Mouse (Mus musculus) urinary bladder, postnatal 4 days (tissue): ENCODE measurements around the gene Tha1.

Experiments used
- DNase-seq, 2 experiments: peaks; one replicate each; pipeline ENCODE4 v3.0.0; 2021 to 2022; ENCODE audit warnings: low spot score in 2 of 2

The Tha1 gene

GRCm38 (mm10) chr11:117872861-117873608 is at the start of gene Tha1:
TSS of gene Tha1 (minus strand) at chr11:117873481.
- DNase-seq = peak; percentile 76 to 79

DNA sequence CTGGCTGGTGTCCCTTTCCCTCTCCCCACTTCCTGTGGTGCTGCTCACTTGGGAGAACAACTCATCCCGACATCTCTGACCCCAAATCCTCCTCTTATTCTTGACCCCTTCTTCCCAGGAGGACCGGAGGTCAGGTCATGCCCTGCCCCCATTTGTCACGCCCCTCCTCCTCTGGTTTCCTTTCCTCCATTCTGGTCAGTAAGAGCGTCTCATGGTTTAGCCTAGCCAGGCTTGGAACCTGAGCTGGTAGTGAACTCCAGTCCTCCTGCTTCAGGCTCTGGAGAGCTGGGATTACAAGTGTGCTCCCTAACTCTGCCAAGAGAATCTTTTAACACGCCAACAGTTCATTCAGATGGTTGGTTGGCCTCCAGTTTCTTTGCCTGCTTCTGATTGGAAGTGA is 45.9 kb upstream of the Tha1 start:
- no peak for DNase-seq

DNA sequence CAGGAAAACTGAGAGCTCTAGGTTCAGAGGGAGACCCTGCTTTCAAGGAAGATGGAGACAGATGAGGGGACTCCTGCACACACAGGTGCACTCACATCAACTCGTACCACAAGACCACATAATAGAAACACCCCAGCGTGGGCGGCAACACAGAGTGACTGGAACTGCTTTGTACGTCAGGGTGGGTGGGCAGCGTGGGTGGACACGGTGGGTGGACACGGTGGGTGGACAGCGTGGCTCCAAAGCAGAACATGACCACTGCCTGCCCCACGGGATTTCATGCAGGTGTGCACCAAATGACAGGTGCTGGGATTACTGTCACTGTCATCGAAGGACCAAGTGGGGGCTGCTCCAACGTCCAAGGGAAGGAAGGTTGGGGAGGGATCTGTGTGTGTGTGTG is 45.3 kb upstream of the Tha1 start:
- no peak for DNase-seq

DNA sequence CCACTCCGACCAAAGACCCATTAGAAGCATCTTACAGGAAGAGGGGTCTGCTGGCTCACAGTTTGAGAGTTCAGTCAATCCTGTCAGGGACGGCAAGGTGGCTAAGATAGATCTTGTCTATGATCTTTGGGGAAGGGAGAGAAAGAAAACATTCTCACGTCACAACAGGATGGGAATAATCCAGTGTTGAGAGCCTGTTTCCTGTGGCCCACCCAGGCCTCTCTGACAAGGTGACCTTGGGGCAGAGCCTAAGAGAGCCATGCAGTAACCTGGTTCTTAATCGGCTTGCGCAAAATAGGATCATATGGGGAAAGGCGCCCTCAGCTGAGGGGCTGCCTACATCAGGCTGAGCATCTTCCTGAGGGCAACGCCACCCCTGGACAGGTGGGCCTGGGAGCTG is 42.6 kb upstream of the Tha1 start:
- DNase-seq = no peak

DNA sequence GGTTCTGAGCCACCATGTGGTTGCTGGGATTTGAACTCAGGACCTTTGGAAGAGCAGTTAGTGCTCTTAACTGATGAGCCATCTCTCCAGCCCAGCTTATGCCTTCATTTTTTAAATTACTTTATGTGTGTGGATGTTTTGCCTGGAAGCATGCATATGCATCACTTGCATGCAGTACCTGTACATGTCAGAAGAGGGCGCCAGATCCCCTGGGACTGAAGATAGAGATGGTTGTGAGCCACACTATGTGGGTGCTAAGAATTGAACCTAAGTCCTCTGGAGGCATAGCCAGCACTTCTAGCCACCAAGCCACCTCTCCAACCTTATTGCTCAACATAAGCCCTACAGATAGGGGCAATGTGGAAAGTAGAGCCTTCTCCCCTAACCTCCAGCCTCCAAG is 42.1 kb upstream of the Tha1 start:
- DNase-seq = no peak

DNA sequence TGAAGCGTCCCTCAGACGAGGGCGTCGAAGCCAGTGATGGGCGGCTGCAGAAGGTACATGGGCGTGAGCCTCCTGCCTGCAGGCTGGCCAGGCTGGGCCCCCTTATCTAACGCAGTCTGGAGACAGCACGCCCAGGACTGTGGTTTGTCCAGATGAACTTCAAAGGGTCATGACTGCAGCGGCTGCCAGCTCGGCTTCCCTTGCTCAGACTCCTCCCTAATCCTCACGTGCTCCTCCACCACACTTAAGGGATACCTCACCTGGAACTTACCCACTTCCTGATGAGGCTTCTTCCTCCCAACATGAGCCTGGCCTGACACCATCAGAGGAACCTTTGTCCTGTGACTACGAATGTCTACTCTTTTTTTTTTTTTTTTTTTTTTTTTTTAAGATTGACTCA is 41.2 kb upstream of the Tha1 start:
- DNase-seq = no peak

DNA sequence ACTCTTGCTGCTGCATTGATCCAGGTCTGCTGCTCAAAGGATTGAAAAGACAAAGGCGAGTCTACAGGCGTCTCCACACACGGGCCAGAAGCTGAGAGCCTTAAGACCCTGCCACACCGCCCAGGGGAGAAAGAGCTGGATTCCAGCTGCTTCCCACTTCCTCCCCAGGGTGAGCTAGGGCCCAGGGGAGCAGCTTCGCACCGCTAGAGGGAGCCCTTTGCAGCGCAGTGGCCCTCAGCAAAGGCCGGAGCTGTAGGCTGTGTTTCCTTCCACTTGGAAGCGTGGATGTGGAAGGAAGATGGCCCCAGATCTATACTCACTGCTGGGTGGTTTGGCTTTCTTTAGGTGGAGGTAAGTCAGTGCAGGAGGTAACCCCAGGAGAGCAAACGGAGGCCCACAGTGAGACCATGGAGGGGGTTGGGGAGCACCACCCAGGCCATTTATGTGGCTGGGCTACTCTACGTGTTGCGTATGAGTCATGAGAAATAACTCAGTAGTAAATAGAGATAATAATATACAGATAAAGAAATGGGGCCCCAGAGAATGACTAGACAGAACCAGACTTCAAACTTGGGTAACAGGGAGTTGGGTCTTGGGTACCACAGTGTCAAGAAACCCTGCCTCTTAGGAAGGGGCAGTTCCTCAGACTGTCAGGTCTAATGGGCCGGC is 39.5 kb upstream of the Tha1 start:
- peak; percentile 75 to 83 for DNase-seq

- no peak for DNase-seq
These were observed 36.1 kb upstream of the Tha1 start for GRCm38 (mm10) chr11:117909337-117909736.

DNA sequence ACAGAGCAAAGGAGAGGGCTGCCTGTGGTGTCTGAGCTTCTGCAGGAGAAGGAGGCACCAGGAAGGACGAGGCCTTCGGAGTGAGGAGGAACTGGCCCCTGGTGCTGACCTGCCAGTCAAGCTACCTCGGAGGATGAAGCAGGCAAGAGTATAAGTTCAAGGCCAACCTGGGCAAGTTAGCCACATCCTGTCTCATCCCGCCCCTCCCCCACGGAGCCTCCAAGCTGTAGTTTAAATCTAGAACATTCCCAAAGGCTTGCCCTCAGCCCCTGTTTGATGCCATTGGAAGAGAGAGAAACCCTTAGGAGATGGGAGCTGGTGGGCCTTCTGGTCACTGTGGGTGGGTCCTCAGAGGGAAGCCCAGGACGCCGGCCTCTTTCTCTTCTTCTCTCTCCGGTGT is 31.2 kb upstream of the Tha1 start:
- DNase-seq = no peak

DNA sequence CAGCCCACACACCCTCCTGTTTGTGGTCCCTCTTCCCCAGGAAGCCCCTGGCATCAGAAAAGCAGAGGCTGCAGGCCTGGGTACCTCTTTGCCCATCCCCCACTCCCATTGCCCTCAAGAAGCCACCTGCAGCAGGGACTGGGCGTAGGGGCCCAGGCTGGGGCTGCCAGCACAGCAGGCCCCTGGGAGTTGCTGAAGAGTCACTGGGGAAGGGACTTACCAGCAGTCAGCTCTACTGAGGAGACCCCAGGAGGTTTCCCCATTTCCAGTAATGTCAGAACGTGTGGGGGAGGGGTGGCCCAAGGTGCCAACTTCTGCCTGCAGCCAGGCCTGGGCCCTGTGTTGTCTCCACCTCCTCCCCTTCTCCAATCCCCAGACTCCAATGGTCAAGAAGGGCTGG is 29.0 kb upstream of the Tha1 start:
- DNase-seq = no peak

- no peak for DNase-seq
These were observed 23.3 kb upstream of the Tha1 start for GRCm38 (mm10) chr11:117896533-117896932.

DNA sequence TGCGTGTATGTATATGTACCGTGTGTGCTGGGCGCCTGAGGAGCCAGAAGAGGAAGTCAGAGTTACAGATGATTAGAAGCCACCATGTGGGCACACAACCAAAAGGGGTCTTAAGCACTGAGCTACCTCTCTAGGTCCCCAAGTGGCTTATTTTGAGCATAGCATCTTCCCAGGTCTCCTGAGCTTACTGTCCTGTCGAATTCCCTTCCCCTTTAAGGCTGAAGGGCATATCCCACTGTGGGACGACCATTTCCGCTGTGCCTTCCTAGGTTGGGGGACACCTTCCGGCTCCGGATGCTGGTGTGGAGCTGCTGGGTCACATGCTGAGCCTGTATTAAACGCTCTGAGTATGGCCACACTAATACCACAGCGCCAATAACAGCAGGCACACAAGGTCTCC is 21.4 kb upstream of the Tha1 start:
- DNase-seq = no peak

DNA sequence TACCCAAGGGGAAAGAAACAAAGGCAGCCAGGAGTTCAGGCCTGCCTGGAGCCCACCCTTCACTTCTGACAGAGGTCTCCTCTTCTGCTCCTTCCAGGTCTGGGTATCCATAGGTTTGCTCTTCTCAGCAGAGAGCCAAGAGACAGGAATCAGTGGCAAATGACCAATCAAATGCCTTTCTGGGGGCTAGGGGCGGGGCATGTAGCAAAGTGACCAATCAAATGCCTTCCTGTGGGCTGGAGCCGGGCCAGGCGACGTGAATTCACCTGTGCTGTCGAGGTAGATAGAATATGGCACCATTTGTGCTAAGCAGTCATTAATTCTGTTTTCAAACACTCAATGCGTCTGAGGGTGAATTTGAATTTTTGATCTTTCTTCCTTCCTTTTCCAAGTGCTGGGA is 18.9 kb upstream of the Tha1 start:
- no peak for DNase-seq

DNA sequence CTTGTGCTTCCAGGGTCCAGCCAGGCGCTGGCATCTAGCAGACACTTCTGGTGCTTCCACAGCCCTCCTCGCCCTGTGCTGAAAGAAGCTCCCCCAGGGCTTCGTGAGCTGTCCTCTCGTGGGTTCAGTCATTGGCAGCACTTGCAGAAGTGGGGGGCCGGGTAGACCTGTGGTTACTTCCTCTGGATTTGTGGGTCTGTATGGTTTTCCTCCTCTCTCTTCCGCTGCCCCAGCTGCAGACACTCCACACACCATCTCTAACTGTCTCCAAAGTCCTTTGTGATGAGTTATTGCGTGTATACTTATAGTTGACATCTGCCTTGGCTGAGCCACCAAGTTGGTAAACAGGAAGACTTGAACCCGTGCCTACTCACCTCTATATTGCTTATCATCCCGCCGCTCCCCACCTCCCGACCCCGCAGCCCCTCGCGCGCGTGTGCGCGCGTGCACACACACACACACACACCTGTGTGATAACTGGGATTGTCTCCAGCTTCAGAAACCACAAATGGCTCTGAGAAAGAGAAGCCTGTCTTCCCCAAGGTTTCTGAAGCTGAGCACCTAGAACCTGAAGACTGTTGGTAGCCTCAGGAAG is 18.4 kb upstream of the Tha1 start:
- DNase-seq = no peak

DNA sequence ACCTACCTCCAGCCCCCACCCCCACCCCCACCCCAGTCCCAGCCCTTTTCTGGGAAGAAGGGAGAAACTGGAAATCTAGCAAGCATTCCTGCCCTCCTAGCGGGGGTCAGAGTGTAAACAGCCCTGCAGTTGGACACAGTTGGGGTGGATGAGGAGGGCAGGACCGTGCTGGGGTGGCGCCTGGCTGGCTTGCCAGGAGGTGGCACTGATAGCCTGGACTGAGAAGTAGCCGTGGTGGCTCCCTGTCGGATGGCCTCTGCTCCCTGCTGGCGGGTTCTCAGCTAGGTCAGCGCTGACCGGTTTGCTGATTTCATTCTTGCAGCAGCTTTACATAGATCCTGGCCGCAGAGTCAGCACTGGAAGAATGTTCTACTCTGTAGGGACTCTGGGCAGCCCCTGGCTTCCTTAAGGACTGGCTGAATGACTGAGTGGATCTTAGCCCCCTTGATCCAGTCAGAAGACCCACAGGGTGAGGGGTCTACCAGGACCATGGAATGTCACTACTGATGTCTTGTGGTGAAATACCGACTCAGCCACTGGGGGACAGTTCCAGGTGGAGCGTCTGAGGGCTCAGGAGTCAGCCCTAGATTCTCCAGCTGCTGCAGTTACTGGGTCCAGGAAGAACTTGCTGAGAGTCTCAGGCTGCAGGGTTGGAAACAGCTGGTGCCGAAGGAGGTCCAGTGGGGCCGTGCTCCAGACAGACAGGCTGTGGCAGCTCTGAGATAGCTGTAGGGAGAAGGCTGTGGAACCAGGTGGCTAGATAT is 17.4 kb upstream of the Tha1 start:
- DNase-seq = no peak

GRCm38 (mm10) chr11:117889887-117890340 is 16.6 kb upstream of the Tha1 start:
- DNase-seq = no peak

- DNase-seq = peak in 1 of 2 experiments; percentile 56
These were observed 15.9 kb upstream of the Tha1 start for GRCm38 (mm10) chr11:117888853-117889822.

DNA sequence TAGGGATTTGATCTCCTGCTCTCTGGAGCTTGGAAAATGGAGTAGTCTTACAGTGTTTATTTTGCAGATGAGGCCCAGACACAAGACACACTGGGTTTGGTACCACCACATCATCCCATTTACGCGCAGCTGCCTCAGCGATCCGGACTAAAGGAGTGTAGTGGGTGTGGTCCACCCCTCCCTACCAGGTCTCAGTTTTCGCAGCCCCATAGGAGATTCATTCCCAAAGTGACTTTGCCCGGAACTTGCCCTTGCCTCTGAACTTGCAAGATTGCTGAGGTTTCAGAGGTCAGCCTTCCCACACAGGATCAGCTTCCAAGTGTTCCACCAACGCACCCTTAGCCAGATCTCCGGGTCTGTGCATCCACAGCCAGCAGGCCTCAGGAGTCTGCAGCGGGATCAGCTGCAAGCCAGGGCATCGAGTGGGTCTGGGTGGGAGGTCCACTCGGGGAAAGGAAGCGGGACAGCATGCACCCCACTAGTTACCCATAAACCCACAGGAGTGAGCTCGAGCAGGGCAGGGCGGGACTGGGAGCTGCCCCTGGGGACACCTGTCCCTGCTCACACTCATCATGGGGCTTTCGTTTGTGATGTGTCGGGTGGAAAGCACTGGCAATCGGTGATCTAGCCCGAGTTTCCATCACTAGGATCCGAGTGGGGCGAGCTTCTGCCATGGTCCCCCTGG is 15.0 kb upstream of the Tha1 start:
- DNase-seq = no peak

DNA sequence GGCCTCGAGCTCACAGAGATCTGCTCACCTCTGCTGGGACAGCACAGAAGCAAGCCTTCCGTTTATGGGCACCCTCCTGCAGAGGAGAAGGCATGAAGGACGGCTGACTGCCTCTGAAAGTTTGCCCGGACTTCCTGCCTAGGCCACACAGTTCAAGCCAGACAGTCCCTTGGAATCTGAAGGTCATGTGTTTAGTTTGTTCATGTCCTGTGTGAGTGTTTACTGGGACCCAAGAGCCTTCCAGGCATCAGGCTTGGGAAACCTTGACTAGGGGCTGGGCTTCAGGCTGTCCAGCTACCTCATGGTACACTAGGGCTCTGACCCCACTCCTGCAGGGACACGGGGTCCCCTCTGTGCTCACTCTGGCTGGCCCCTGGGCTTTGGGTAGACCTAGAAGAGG is 12.7 kb upstream of the Tha1 start:
- no peak for DNase-seq

DNA sequence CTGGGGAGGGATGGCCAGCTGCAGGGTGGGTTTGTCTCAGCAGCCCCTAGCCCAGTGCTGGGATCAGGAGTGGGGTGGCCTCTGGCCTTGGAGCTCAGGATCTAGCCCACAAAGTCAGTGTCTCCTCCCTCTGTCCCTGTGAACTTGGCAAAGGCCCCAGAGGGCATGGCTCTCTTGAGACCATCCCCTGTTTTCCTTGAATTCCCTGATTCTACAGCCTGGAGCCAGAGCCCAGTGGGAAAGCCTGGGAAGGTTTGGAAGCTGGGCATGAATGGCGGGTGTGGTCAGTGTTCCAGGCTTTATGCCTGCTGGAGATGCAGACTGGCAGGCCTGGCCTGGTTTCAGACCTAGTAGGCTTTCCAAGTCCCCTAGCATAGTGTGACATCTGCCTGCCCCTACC is 8.9 kb upstream of the Tha1 start:
- DNase-seq = no peak

DNA sequence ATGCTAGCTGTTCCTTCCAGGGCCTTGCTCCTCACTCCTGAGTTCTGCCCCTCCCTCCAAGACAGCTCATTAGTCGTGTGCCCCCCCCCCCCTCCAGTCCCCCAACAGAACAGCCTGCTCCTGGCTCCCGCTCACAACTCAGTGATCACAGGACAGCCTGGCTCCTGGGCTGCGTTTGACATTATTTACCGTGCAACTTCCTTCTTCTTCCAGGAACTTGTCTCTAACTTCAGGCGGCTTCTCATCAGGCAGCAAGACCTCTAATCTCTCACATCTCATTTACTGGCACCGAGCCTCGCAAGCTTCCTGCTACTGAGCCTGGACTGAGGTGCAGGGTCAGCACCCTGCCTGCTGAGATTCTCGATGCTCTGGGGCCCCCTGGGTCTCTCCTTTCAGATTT is 8.5 kb upstream of the Tha1 start:
- DNase-seq = peak in 1 of 2 experiments; percentile 40
